Mouse (Mus musculus) neural tube, embryonic 10.5 days (tissue): ENCODE measurements around the gene Ywhah.
A peak's percentile ranks its signal among the peaks of the same experiment; 100 is the strongest.

ENCODE experiments used
- DNase-seq: peaks from one replicate; pipeline ENCODE4 v3.0.0-alpha.2; 2017; ENCODE audit warnings: low spot score; ENCODE audit errors: extremely low spot score

Ywhah gene

GRCm38 (mm10) chr5:33018561-33019425 lies at the start of gene Ywhah:
Gene Ywhah (plus strand): TSS chr5:33018816.
- DNase-seq = peak; percentile 95

- no peak for DNase-seq
Observed at GRCm38 (mm10) chr5:32976541-32976940, 42.1 kb upstream of the Ywhah start.

- DNase-seq = no peak
Observed at GRCm38 (mm10) chr5:32977179-32977578, 41.4 kb upstream of the Ywhah start.

GRCm38 (mm10) chr5:32985379-32985778 lies 33.2 kb upstream of the Ywhah start:
- no peak for DNase-seq

GRCm38 (mm10) chr5:32987873-32988272 lies 30.7 kb upstream of the Ywhah start:
- no peak for DNase-seq

- no peak for DNase-seq
Observed at GRCm38 (mm10) chr5:32989959-32990640, 28.5 kb upstream of the Ywhah start.

GRCm38 (mm10) chr5:32991152-32991551 lies 27.5 kb upstream of the Ywhah start:
- no peak for DNase-seq

GRCm38 (mm10) chr5:32994471-32994870 lies 24.1 kb upstream of the Ywhah start:
- DNase-seq = no peak

GRCm38 (mm10) chr5:32995756-32996155 lies 22.9 kb upstream of the Ywhah start:
- no peak for DNase-seq

GRCm38 (mm10) chr5:32996560-32996959 lies 22.1 kb upstream of the Ywhah start:
- DNase-seq = no peak

- DNase-seq = no peak
Observed at GRCm38 (mm10) chr5:32997686-32998085, 20.9 kb upstream of the Ywhah start.

- DNase-seq = no peak
Observed at GRCm38 (mm10) chr5:32998783-32999182, 19.8 kb upstream of the Ywhah start.

- no peak for DNase-seq
Observed at GRCm38 (mm10) chr5:33001111-33001510, 17.5 kb upstream of the Ywhah start.

GRCm38 (mm10) chr5:33002781-33003180 lies 15.8 kb upstream of the Ywhah start:
- no peak for DNase-seq

- DNase-seq = no peak
Observed at GRCm38 (mm10) chr5:33003500-33003899, 15.1 kb upstream of the Ywhah start.

- DNase-seq = no peak
Observed at GRCm38 (mm10) chr5:33004110-33004509, 14.5 kb upstream of the Ywhah start.

- DNase-seq = no peak
Observed at GRCm38 (mm10) chr5:33005442-33006145, 13.0 kb upstream of the Ywhah start.

- no peak for DNase-seq
Observed at GRCm38 (mm10) chr5:33006670-33007069, 11.9 kb upstream of the Ywhah start.

GRCm38 (mm10) chr5:33007371-33007770 lies 11.2 kb upstream of the Ywhah start:
- DNase-seq = no peak

GRCm38 (mm10) chr5:33009301-33009700 lies 9.3 kb upstream of the Ywhah start:
- no peak for DNase-seq

- DNase-seq = no peak
Observed at GRCm38 (mm10) chr5:33009818-33010812, 8.5 kb upstream of the Ywhah start.
